In the genomic region with DNA sequence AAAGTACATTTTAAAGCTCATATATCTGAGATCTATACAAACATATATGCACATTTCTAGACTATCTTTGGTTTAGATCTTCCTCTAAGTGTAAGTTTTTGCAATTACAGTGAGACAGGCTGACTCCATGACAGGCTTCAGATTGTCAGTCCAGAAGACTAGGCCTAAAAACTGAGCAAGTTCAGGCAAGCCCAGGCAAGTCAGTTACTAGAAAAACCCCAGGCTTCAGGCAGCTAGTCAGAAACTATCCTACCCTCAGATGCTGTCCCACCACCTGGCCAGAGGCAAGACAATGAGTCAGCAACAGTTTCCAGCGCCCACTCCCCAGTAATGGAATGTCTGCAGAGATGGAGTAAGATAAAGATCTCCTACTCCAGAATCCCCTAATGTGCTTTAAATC, we compare ENCODE assay signal across 24 mouse cellular contexts. TPM values are rescaled to one million over a fixed set of nuclear protein-coding genes. Genes with fewer than 3 reads are reported as not detected.
"Had no signal": no experiment of that assay in that cellular context is flagged by ENCODE, and none has a peak within 500 bp of the region (broad histone marks: within the 10 kb centered on the region; RNA-seq: fewer than 3 reads in every experiment).

No protein-coding gene starts in this region.

- H3K4me1 ChIP-seq: limb, embryonic 12.5 days; limb, embryonic 15.5 days; midbrain, embryonic 12.5 days; midbrain, embryonic 15.5 days; neural tube, embryonic 12.5 days; neural tube, embryonic 15.5 days; stomach, embryonic 15.5 days had no signal

- ATAC-seq: midbrain, embryonic 15.5 days had no signal

- H3K4me3 ChIP-seq: limb, embryonic 12.5 days; limb, embryonic 15.5 days; midbrain, embryonic 12.5 days; midbrain, embryonic 15.5 days; neural tube, embryonic 12.5 days; neural tube, embryonic 15.5 days; stomach, embryonic 15.5 days had no signal

- H3K4me2 ChIP-seq: limb, embryonic 12.5 days; limb, embryonic 15.5 days; liver, embryonic 11.5 days; midbrain, embryonic 12.5 days; midbrain, embryonic 15.5 days; neural tube, embryonic 12.5 days; neural tube, embryonic 15.5 days; stomach, embryonic 15.5 days had no signal

- H3K27me3 ChIP-seq: limb, embryonic 12.5 days; limb, embryonic 15.5 days; midbrain, embryonic 12.5 days; midbrain, embryonic 15.5 days; neural tube, embryonic 12.5 days; neural tube, embryonic 15.5 days; stomach, embryonic 15.5 days had no signal

- H3K9ac ChIP-seq: limb, embryonic 12.5 days; limb, embryonic 15.5 days; liver, embryonic 14.5 days; midbrain, embryonic 12.5 days; midbrain, embryonic 15.5 days; neural tube, embryonic 12.5 days; neural tube, embryonic 15.5 days; stomach, embryonic 15.5 days had no signal

- DNase-seq: kidney, adult 18-20 months; kidney, adult 9 months; kidney, postnatal 14 days; kidney, postnatal 4 days; layer of hippocampus, adult 9-11 months; left cerebral cortex, postnatal 4 days; lung, adult 2 months; lung, postnatal 14 days; lung, postnatal 4 days; retina, postnatal 1 day; right cerebral cortex, postnatal 25 days; spleen, adult 18-20 months; thymus, postnatal 25 days had no signal

- H3K27ac ChIP-seq: limb, embryonic 12.5 days; limb, embryonic 15.5 days; liver, embryonic 14.5 days; midbrain, embryonic 12.5 days; midbrain, embryonic 15.5 days; neural tube, embryonic 12.5 days; neural tube, embryonic 15.5 days; stomach, embryonic 15.5 days had no signal

- H3K36me3 ChIP-seq: limb, embryonic 12.5 days; limb, embryonic 15.5 days; midbrain, embryonic 12.5 days; midbrain, embryonic 15.5 days; neural tube, embryonic 12.5 days; neural tube, embryonic 15.5 days; stomach, embryonic 15.5 days had no signal

- H3K9me3 ChIP-seq: limb, embryonic 12.5 days; limb, embryonic 15.5 days; midbrain, embryonic 12.5 days; midbrain, embryonic 15.5 days; neural tube, embryonic 12.5 days; neural tube, embryonic 15.5 days; stomach, embryonic 15.5 days had no signal

RNA-seq across cellular contexts. Expression of a gene that starts 53.4 kb away (rescaled TPM):
- total RNA-seq: megakaryocyte progenitor cell, adult 5-6 weeks had no signal
- polyA plus RNA-seq: kidney, embryonic 16.5 days; liver, embryonic 11.5 days; liver, embryonic 14.5 days; lung, adult 2 months; midbrain, embryonic 12.5 days; neural tube, embryonic 12.5 days had no signal
